Mouse (Mus musculus) brain, adult 10 weeks (tissue): Measurements from ENCODE around the gene Rem1. TPM values are rescaled to one million over a fixed set of nuclear protein-coding genes. Genes with fewer than 3 reads are reported as not detected.

Experiments used
- polyA plus RNA-seq: library from polyadenylated mRNA; stranded (reverse); fragments of 350-450 nt; fragmentation: Illumina TruSeq; extraction: RNeasy Lipid Tissue Mini Kit (QIAGEN cat#74804); gene quantifications from one replicate; pipeline ENCODE4 v1.2.3, GENCODE M21; 2015; ENCODE audit warnings: low read depth, low replicate concordance

The Rem1 gene
- polyA plus RNA-seq = 0.54 TPM

DNA sequence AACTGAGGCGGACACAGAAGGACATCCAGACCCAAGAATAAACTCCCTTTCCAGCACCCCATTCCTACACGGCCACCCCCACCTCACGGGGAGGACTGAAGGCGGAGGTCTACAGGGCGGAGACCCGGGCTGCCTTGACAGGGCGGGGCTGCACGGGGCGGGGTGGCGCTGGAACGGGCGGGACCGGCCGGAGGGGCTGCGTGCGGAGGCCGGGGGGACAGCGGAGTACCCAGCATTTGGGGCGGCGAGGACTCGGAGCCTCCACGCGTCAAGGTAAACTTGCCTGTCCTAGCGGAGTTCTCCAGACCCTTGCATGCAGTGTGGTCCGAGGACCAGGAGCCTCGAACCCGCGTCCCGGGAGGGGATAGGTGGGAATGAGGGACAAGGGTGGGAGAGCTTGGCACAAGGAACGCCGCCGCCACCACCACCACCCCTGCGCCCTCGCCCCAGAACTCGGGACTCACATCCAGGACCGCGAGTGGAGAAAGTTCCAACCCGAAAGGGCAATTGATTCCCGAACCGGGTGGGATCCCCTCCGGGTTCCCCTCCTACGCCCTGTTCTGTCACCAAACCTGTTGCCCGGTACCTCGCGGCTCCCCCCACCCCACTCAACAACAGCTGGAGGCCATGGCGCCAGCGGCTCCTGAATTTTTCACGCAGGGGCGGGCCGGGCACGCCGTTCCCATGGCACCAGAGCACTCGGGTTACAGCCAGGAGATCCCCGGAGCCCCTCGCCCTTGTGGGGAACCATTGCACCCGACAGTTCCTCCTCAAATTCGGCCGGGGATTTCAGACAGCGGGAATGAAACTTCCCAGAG is at the start of gene Rem1:
TSS of gene Rem1 (plus strand) at position 178 of the 818 bp plus-strand sequence.

DNA sequence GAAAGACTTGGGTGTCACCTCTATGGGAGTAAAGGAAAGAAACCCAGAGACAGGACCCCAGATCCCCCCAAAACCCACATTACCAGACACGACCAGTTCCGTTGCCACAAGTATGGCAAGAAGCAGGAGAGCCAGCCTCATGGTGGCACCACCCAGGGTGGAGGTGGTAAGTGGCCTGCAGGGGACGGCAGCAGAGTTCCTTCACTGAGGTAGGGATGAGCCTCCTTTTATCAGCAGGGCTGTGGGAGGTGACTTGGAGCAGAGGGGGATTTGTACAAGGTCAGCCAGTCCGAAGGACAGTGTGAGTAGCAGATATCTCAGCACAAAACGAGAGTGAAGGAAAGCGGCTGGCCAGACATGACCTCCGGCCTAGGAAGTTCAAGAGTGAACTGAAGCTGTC is 46.6 kb upstream of the Rem1 start, which contains the start of gene Defb19:
TSS of gene Defb19 (minus strand) at position 206 of the 400 bp plus-strand sequence.

DNA sequence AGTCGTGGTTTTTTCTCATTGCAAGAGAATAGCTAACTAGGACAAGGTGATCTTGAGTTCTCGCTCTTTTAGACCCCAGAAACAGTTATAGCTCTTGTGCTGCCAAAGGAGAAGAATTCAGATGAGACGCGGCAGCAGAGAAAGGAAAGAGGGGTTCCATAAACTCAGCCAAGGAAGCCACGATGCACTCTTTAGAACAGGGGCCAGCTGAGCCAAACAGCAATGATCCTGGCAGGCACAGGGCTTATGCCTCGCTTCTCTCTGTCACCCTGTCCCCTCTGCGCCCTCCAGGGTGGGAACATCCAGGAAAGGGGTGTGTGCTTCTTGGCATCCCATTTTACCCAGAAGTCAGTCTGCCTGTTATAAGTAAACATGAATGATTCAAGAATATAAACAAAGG is 27.5 kb upstream of the Rem1 start, which contains the start of gene Defb45:
TSS of gene Defb45 (minus strand) at position 101 of the 400 bp plus-strand sequence.

DNA sequence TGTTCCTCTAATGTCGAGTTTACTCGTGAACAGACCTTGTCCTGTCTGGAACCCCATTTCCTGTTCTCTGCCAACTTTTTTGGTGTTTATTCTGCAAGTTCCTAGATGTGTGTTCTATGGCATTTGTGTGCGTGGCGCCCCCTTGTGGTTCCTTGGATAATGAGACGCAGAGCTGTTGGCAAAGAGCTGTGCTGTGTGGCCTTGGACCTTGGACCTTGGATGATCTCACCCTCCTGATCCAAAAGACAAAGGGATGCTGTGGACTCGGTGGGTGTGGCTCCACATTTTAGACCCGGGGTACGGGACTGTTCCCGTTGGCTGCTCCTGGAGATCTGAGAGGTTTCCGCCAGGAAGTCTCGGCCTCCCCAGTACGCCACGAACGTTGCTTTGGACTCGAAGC is 22.7 kb upstream of the Rem1 start, which contains the start of gene Defb36:
TSS of gene Defb36 (plus strand) at position 271 of the 400 bp plus-strand sequence.

DNA sequence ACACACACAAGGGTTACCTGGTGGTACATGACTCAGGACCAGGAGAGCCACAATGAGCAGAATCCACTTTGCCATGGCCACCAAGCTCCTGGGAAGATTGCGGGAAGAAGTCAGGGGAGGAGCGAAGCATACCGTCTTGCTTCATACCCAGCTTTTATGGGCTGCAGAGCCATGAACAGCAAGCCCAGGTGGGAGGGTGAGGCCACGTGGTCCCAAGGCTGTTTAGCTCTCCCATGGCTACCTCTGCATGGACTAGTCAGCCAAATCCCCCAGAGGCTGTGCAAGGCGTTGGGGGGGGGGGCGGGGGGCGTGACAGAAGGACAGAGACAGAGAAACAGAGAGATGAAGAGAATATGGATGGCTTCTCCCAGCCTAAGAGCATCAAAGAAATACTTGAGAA is 3.8 kb upstream of the Rem1 start, which contains the start of gene Defb25:
TSS of gene Defb25 (minus strand) at position 101 of the 400 bp plus-strand sequence.

DNA sequence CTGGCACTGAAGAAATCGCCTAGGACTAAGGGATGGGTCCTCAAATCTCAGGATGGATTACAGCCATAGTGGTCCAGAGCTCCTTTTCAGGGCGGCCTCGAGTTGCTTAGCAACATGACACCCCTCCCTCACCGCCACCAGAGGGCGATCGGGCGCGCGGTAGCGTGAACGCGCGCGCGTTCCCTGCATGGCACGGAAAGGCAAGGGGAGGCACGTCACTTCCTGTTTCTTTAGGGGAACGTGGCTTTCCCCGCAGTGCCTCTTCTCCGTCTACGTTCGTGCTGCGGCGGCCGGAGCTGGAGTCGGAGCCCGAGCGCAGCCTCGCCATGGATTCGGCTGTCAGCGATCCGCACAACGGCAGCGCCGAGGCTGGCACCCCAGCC is 42.5 kb downstream of the Rem1 start, which contains the start of gene H13:
TSS of gene H13 (plus strand) at position 206 of the 383 bp plus-strand sequence.

Other genes with a start within 250 kb of the Rem1 start
- gene Sox12, start 228.9 kb upstream of the Rem1 start, polyA plus RNA-seq = 7.6 TPM
- 5.2 TPM for gene Zcchc3, start 211.9 kb upstream of the Rem1 start, polyA plus RNA-seq
- gene 6820408C15Rik, start 211.4 kb upstream of the Rem1 start, polyA plus RNA-seq = 2.1 TPM
- not detected for gene Defb23, start 162.3 kb upstream of the Rem1 start, polyA plus RNA-seq
- gene Defb20, start 149.9 kb upstream of the Rem1 start, polyA plus RNA-seq = not detected
- not detected for gene Defb22, start 136.8 kb upstream of the Rem1 start, polyA plus RNA-seq
- not detected for gene Defb26, start 115.3 kb upstream of the Rem1 start, polyA plus RNA-seq
- gene Defb28, start 108.7 kb upstream of the Rem1 start, polyA plus RNA-seq = not detected
- not detected for gene Defb29, start 86.9 kb upstream of the Rem1 start, polyA plus RNA-seq
- not detected for gene Gm17416, start 57.6 kb upstream of the Rem1 start, polyA plus RNA-seq
- gene Defb21, start 54.2 kb upstream of the Rem1 start, polyA plus RNA-seq = not detected
- gene Defb19, start 46.6 kb upstream of the Rem1 start, polyA plus RNA-seq = not detected
- gene Defb45, start 27.6 kb upstream of the Rem1 start, polyA plus RNA-seq = not detected
- not detected for gene Defb36, start 22.6 kb upstream of the Rem1 start, polyA plus RNA-seq
- gene Defb25, start 3.9 kb upstream of the Rem1 start, polyA plus RNA-seq = not detected
- gene H13, start 42.5 kb downstream of the Rem1 start, polyA plus RNA-seq = 58.2 TPM
- 23.2 TPM for gene Mcts2, start 60.1 kb downstream of the Rem1 start, polyA plus RNA-seq
- 27.4 TPM for gene Id1, start 109.3 kb downstream of the Rem1 start, polyA plus RNA-seq
- 7.2 TPM for gene Cox4i2, start 127.2 kb downstream of the Rem1 start, polyA plus RNA-seq
- 113 TPM for gene Bcl2l1, start 204.8 kb downstream of the Rem1 start, polyA plus RNA-seq
- gene Tpx2, start 221.0 kb downstream of the Rem1 start, polyA plus RNA-seq = 1.4 TPM